Mouse (Mus musculus): ENCODE results near the gene Cstb. TPM values are rescaled to one million over a fixed set of nuclear protein-coding genes. Genes with fewer than 3 reads are reported as not detected.

Gene Cstb
- polyA plus RNA-seq (2012; rRNA removed): 18.6 and 20.4 TPM in 2 replicates

DNA sequence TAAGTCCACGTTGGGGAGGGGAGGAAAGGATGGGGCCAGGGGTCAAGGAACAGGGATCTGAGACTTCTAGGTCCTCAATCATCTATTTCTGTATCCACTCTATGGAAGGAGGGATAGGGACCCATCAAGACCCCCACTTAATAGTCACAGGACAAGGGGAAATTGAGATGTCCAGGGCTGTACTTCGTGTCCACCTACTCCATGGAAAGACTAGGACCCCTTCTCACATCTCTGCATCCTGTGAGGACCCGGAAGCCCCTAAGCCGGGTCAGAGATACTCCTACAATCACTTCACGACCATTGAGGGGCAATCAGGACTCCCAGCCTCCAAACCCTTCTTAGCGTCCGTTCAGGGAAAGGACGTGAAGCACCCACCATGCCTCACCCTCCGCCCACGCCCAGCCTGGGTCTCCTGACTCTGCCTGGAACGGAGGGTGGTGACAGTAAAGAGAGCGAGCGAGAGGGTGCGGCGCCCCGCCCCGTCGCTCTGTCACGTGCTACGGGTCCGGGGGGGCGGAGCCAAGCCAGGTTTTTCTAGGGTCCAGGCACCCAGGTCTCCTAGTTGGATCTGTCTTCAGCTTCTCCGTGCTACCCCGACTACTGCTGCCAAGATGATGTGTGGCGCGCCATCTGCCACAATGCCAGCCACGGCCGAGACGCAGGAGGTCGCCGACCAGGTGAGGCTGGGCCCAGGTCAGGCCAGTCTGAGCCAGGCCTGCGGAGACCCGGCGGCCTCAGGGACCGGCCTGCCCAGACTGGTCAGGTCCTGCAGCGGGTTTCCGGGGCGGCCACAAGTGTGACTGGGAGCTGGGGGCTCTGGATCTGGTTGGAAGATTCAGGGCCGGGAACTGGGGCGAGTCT is at the start of gene Cstb:
Gene Cstb, plus strand, starts transcription at position 489 of the 861 bp plus-strand sequence.
- Histone ChIP-seq H3K36me3 (ENCODE audit: control insufficient read depth, insufficient read depth, low read length) (0 out of 2 replicates have a peak, but pooled peaks cover 1% of the 10 kb centered on the region), H3K4me3 (ENCODE audit: extremely low read depth, insufficient read depth, insufficient read length) (peak within 1 kb of the TSS; percentile 92), H3K27me3 (ENCODE audit: control insufficient read depth, insufficient read depth, low read length) (no peaks in the 10 kb centered on the region), H3K4me1 (ENCODE audit: control insufficient read depth, insufficient read depth, insufficient read length) (peaks cover 7% of the 10 kb centered on the region; the same call in 1 of the 2 replicates), H3K27ac (ENCODE audit: insufficient read depth, low read length) (peak within 1 kb of the TSS; percentile 70)
- peak; percentile 63 to 80 for DNase-seq (ENCODE audit: low read depth in 1 of 2, low spot score in 2 of 2)
- TF ChIP-seq CTCF (IDR thresholded peaks at IDR 0.05; ENCODE audit: extremely low read depth, insufficient read depth, insufficient read length, insufficient replicate concordance) (no peak), POLR2A (IDR thresholded peaks at IDR 0.05; ENCODE audit: low read depth, low read length) (peak; percentile 48)
- 1% methylated on average over 40 of the region's 40 CpGs for whole genome bisulfite sequencing

DNA sequence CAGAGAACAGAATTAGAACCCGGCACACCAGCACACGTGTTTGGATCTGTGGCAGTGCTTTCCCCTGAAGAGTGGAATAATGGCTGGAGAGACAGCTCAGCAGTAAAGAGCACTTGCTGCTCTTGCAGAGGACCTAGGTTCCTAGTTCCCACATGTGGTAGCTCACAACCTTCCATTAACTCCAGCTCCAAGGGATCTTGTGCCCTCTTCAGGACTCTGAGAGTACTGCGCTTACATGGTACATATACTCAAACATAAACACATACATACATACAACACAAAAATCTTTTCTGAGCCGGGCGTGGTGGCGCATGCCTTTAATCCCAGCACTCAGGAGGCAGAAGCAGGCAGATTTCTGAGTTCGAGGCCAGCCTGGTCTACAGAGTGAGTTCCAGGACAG is 47.0 kb upstream of the Cstb start:
- TF ChIP-seq CTCF (IDR thresholded peaks at IDR 0.05; ENCODE audit: extremely low read depth, insufficient read depth, insufficient read length, insufficient replicate concordance) (no peak), POLR2A (IDR thresholded peaks at IDR 0.05; ENCODE audit: low read depth, low read length) (no peak)
- WGBS: 94% methylated on average over 7 of the region's 7 CpGs
- Histone ChIP-seq H3K36me3 (ENCODE audit: control insufficient read depth, insufficient read depth, low read length) (no peaks in the 10 kb centered on the region), H3K4me1 (ENCODE audit: control insufficient read depth, insufficient read depth, insufficient read length) (no peaks in the 10 kb centered on the region), H3K27me3 (ENCODE audit: control insufficient read depth, insufficient read depth, low read length) (no peaks in the 10 kb centered on the region), H3K27ac (ENCODE audit: insufficient read depth, low read length) (no peak overlapping the region), H3K4me3 (ENCODE audit: extremely low read depth, insufficient read depth, insufficient read length) (no peak overlapping the region)
- DNase-seq (ENCODE audit: low read depth in 1 of 2, low spot score in 2 of 2): no peak

DNA sequence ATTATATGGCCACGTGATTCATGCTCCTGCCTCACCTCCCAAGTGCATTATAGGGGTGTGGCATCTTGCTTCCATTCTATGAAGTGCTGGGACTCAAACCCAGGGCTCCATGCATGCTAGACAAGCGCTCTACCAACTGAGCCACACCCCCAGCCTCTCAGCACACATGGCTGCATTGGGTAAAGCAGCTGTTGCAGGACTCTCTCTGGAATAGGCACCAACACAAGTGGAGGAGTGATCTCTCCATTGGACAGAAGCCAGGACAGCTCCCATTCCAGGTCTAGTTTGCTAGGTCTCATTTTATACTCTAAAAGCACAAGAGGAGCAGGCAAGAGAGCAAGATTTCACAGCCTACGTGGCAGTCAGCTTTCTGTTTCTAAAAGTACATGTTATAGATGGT is 41.9 kb upstream of the Cstb start:
- no peak for DNase-seq (ENCODE audit: low read depth in 1 of 2, low spot score in 2 of 2)
- TF ChIP-seq CTCF (IDR thresholded peaks at IDR 0.05; ENCODE audit: extremely low read depth, insufficient read depth, insufficient read length, insufficient replicate concordance) (no peak), POLR2A (IDR thresholded peaks at IDR 0.05; ENCODE audit: low read depth, low read length) (no peak)
- no peaks in the 10 kb centered on the region for H3K27me3 ChIP-seq (ENCODE audit: control insufficient read depth, insufficient read depth, low read length)
- H3K36me3 ChIP-seq (ENCODE audit: control insufficient read depth, insufficient read depth, low read length): no peaks in the 10 kb centered on the region
- no peak overlapping the region for H3K27ac ChIP-seq (ENCODE audit: insufficient read depth, low read length)
- WGBS: 83% methylated on average over 3 of the region's 3 CpGs
- no peak overlapping the region for H3K4me3 ChIP-seq (ENCODE audit: extremely low read depth, insufficient read depth, insufficient read length)
- H3K4me1 ChIP-seq (ENCODE audit: control insufficient read depth, insufficient read depth, insufficient read length): no peaks in the 10 kb centered on the region

DNA sequence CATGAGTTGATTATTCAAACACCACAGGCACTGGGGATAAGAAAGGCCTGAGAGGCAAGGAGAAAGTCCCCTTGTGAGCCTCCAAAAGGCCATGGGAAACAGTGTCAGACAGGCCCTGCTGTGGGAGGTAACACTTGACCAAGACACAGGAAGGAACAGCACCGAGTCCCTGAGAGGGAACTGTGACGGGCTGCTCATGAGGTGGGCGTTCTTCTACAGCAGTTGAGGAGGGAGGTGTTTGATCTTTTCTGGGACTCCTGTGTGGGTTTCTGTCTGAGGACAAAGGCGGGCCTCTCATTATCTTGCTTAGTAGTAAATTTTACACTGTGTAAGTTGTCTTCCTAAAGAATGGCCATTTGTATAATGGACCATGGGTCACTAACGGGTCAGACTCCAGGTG is 39.9 kb upstream of the Cstb start:
- Histone ChIP-seq H3K4me3 (ENCODE audit: extremely low read depth, insufficient read depth, insufficient read length) (no peak overlapping the region), H3K36me3 (ENCODE audit: control insufficient read depth, insufficient read depth, low read length) (no peaks in the 10 kb centered on the region), H3K27ac (ENCODE audit: insufficient read depth, low read length) (no peak overlapping the region), H3K27me3 (ENCODE audit: control insufficient read depth, insufficient read depth, low read length) (no peaks in the 10 kb centered on the region), H3K4me1 (ENCODE audit: control insufficient read depth, insufficient read depth, insufficient read length) (no peaks in the 10 kb centered on the region)
- no peak for TF ChIP-seq POLR2A (IDR thresholded peaks at IDR 0.05; ENCODE audit: low read depth, low read length)
- no peak for TF ChIP-seq CTCF (IDR thresholded peaks at IDR 0.05; ENCODE audit: extremely low read depth, insufficient read depth, insufficient read length, insufficient replicate concordance)
- WGBS: 42% methylated on average over 5 of the region's 5 CpGs
- no peak for DNase-seq (ENCODE audit: low read depth in 1 of 2, low spot score in 2 of 2)

DNA sequence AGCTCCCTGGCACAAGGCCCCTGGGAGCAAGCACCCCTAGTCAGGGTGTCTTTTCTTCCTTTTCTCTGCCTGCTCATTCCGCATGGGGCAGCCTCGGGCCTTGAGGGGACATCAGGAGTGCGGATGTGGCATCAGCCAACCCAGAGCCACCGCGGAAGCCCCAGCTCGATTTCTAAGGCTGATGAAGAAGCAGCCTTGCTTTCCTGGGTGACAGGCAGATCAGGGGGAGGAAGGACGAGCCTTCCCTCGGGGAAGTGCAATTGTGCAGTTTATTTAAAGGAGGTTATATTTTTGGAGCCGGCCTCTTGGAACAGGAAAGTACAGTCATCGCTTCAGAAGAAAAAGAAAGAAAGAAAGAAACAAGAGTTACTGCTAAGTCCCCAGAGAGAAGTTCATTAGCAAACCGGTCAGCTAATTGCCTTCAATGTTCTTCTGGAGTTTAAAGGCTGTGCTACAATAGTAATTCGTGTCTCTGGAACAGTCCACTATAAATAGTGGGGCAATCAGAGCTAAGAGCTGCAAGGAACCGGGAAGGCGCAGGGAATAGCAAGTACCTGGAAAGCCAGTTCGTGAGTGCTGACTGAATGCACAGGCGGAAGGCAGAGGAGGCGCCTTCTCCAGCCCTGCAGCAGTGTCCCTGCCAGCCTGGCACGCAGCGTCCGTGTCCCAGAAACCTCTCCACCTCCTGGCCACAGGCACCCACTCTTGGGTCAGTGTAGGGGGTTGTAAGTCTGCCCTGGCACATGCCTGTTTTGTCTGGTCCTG is 37.1 kb upstream of the Cstb start:
- no peaks in the 10 kb centered on the region for H3K4me1 ChIP-seq (ENCODE audit: control insufficient read depth, insufficient read depth, insufficient read length)
- no peak for DNase-seq (ENCODE audit: low read depth in 1 of 2, low spot score in 2 of 2)
- H3K4me3 ChIP-seq (ENCODE audit: extremely low read depth, insufficient read depth, insufficient read length): no peak overlapping the region
- WGBS: 66% methylated on average over 20 of the region's 20 CpGs
- H3K27ac ChIP-seq (ENCODE audit: insufficient read depth, low read length): no peak overlapping the region
- TF ChIP-seq POLR2A (IDR thresholded peaks at IDR 0.05; ENCODE audit: low read depth, low read length): no peak
- TF ChIP-seq CTCF (IDR thresholded peaks at IDR 0.05; ENCODE audit: extremely low read depth, insufficient read depth, insufficient read length, insufficient replicate concordance): no peak
- no peaks in the 10 kb centered on the region for H3K36me3 ChIP-seq (ENCODE audit: control insufficient read depth, insufficient read depth, low read length)
- no peaks in the 10 kb centered on the region for H3K27me3 ChIP-seq (ENCODE audit: control insufficient read depth, insufficient read depth, low read length)

GRCm38 (mm10) chr10:78390982-78391470 is 34.4 kb upstream of the Cstb start:
- Histone ChIP-seq H3K36me3 (ENCODE audit: control insufficient read depth, insufficient read depth, low read length) (no peaks in the 10 kb centered on the region), H3K27ac (ENCODE audit: insufficient read depth, low read length) (no peak overlapping the region), H3K4me3 (ENCODE audit: extremely low read depth, insufficient read depth, insufficient read length) (no peak overlapping the region), H3K4me1 (ENCODE audit: control insufficient read depth, insufficient read depth, insufficient read length) (no peaks in the 10 kb centered on the region), H3K27me3 (ENCODE audit: control insufficient read depth, insufficient read depth, low read length) (no peaks in the 10 kb centered on the region)
- TF ChIP-seq POLR2A (IDR thresholded peaks at IDR 0.05; ENCODE audit: low read depth, low read length): no peak
- no peak for TF ChIP-seq CTCF (IDR thresholded peaks at IDR 0.05; ENCODE audit: extremely low read depth, insufficient read depth, insufficient read length, insufficient replicate concordance)
- no peak for DNase-seq (ENCODE audit: low read depth in 1 of 2, low spot score in 2 of 2)
- WGBS: 88% methylated on average over 4 of the region's 4 CpGs
